Mouse (Mus musculus) MEL (cell line): ENCODE measurements around the gene Pold1. TPM values are rescaled to one million over a fixed set of nuclear protein-coding genes. Genes with fewer than 3 reads are reported as not detected.

Experiments
- DNase-seq: peaks from one replicate; pipeline ENCODE4 v3.0.0; 2011; ENCODE audit warnings: low read depth, low spot score
- H3K27ac ChIP-seq: 2 replicates; pipeline ENCODE4 v1.5.1; 2012; ENCODE audit warnings: low read depth, mild to moderate bottlenecking, control low read depth, low read length, moderate library complexity; ENCODE audit not compliant: control insufficient read depth
- H3K27me3 ChIP-seq, 2 experiments: fragments of 150-350 bp in 1 of 2; sonication (generic) in 1 of 2; 2 replicates each; pipeline ENCODE4 v1.6.1; 2012; ENCODE audit warnings: low read length in 2 of 2, mild to moderate bottlenecking in 2 of 2, improper control_type of control experiment in 1 of 2, moderate library complexity in 1 of 2; ENCODE audit not compliant: insufficient read depth in 2 of 2, control insufficient read depth in 1 of 2
- H3K36me3 ChIP-seq, 2 experiments: 2 replicates each; pipeline ENCODE4 v1.6.1; 2012 to 2014; ENCODE audit warnings: low read length in 2 of 2, improper control_type of control experiment in 1 of 2, inconsistent platforms in 1 of 2, mild to moderate bottlenecking in 1 of 2; ENCODE audit not compliant: insufficient read depth in 2 of 2, control insufficient read depth in 1 of 2
- H3K4me1 ChIP-seq, 2 experiments: fragments of 150-350 bp in 1 of 2; sonication (generic) in 1 of 2; 2 replicates each; pipeline ENCODE4 v1.6.1; 2012; ENCODE audit warnings: low read length in 2 of 2, improper control_type of control experiment in 1 of 2, mild to moderate bottlenecking in 1 of 2; ENCODE audit not compliant: insufficient read depth in 2 of 2, control insufficient read depth in 1 of 2
- H3K4me3 ChIP-seq, 2 experiments: fragments of 150-350 bp in 1 of 2; sonication (generic) in 1 of 2; 2 replicates each; pipeline ENCODE4 v1.5.1; 2012; ENCODE audit warnings: low read depth in 2 of 2, low read length in 2 of 2, mild to moderate bottlenecking in 2 of 2, moderate library complexity in 2 of 2, control low read depth in 1 of 2, improper control_type of control experiment in 1 of 2; ENCODE audit not compliant: control insufficient read depth in 1 of 2, insufficient read depth in 1 of 2
- H3K79me2 ChIP-seq: 2 replicates; pipeline ENCODE4 v1.6.1; 2012; ENCODE audit warnings: mild to moderate bottlenecking, low read length, moderate library complexity; ENCODE audit not compliant: control insufficient read depth, poor library complexity, insufficient read depth
- H3K9ac ChIP-seq: 2 replicates; pipeline ENCODE4 v1.6.1; 2012; ENCODE audit warnings: low read depth, mild to moderate bottlenecking, control low read depth, low read length, moderate library complexity; ENCODE audit not compliant: control insufficient read depth, poor library complexity, severe bottlenecking
- H3K9me3 ChIP-seq: fragments of 150-350 bp; sonication (generic); replicated peaks from 2 replicates; pipeline ENCODE4 v1.6.1; 2012; ENCODE audit warnings: mild to moderate bottlenecking, low read length, improper control_type of control experiment, moderate library complexity; ENCODE audit not compliant: insufficient read depth
- BHLHE40 ChIP-seq: IDR thresholded peaks from 2 replicates; pipeline ENCODE4 v1.6.1; 2012; ENCODE audit warnings: low read depth, mild to moderate bottlenecking, inconsistent platforms, low read length, improper control_type of control experiment, borderline replicate concordance
- CHD1 ChIP-seq: IDR thresholded peaks from 2 replicates; pipeline ENCODE4 v1.6.1; 2012; ENCODE audit warnings: low read depth, mild to moderate bottlenecking, inconsistent platforms, low read length, improper control_type of control experiment
- CHD2 ChIP-seq: IDR thresholded peaks from 2 replicates; pipeline ENCODE4 v1.6.1; 2011; ENCODE audit warnings: low read length, improper control_type of control experiment
- CTCF ChIP-seq, 3 experiments: IDR thresholded peaks in 2 of 3; conservative IDR thresholded peaks in 1 of 3; 2 replicates each; pipeline ENCODE4 v1.5.1; 2011 to 2012; ENCODE audit warnings: low read length in 3 of 3, low read depth in 2 of 3, mild to moderate bottlenecking in 2 of 3, improper control_type of control experiment in 1 of 3, inconsistent platforms in 1 of 3, mixed read lengths in 1 of 3, moderate library complexity in 1 of 3; ENCODE audit not compliant: control insufficient read depth in 1 of 3, insufficient read depth in 1 of 3, poor library complexity in 1 of 3, severe bottlenecking in 1 of 3
- E2F4 ChIP-seq: IDR thresholded peaks from 2 replicates; pipeline ENCODE4 v1.6.1; 2011; ENCODE audit warnings: low read depth, low read length, improper control_type of control experiment, borderline replicate concordance
- ELF1 ChIP-seq: IDR thresholded peaks from 2 replicates; pipeline ENCODE4 v1.6.1; 2014; ENCODE audit warnings: low read depth, mild to moderate bottlenecking, inconsistent platforms, low read length, improper control_type of control experiment, moderate library complexity
- EP300 ChIP-seq, 2 experiments: IDR thresholded peaks; 2 replicates each; pipeline ENCODE4 v1.6.1; 2011; ENCODE audit warnings: improper control_type of control experiment in 2 of 2, low read length in 2 of 2, low read depth in 1 of 2, mild to moderate bottlenecking in 1 of 2
- ETS1 ChIP-seq: IDR thresholded peaks from 2 replicates; pipeline ENCODE4 v1.6.1; 2012; ENCODE audit warnings: low read depth, mild to moderate bottlenecking, inconsistent platforms, low read length, improper control_type of control experiment, moderate library complexity
- GABPA ChIP-seq: IDR thresholded peaks from 2 replicates; pipeline ENCODE4 v1.6.1; 2012; ENCODE audit warnings: low read depth, mild to moderate bottlenecking, inconsistent platforms, low read length, improper control_type of control experiment, moderate library complexity
- GATA1 ChIP-seq: IDR thresholded peaks from 2 replicates; pipeline ENCODE4 v1.6.1; 2011; ENCODE audit warnings: low read depth, low read length, improper control_type of control experiment
- JUND ChIP-seq: IDR thresholded peaks from 2 replicates; pipeline ENCODE4 v1.6.1; 2011; ENCODE audit warnings: low read depth, mild to moderate bottlenecking, improper control_type of control experiment, low read length
- KAT2A ChIP-seq: conservative IDR thresholded peaks from 2 replicates; pipeline ENCODE4 v1.6.1; 2012; ENCODE audit warnings: low read depth, low read length, improper control_type of control experiment, inconsistent platforms
- MAX ChIP-seq: IDR thresholded peaks from 2 replicates; pipeline ENCODE4 v1.6.1; 2011; ENCODE audit warnings: low read length, improper control_type of control experiment
- MEF2A ChIP-seq: IDR thresholded peaks from 2 replicates; pipeline ENCODE4 v1.6.1; 2014; ENCODE audit warnings: low read depth, mild to moderate bottlenecking, inconsistent platforms, low read length, improper control_type of control experiment; ENCODE audit not compliant: poor library complexity, insufficient replicate concordance, severe bottlenecking; ENCODE audit errors: extremely low read depth
- MXI1 ChIP-seq: IDR thresholded peaks from 2 replicates; pipeline ENCODE4 v1.6.1; 2011; ENCODE audit warnings: mild to moderate bottlenecking, low read depth, low read length, improper control_type of control experiment
- MYB ChIP-seq: IDR thresholded peaks from 2 replicates; pipeline ENCODE4 v1.6.1; 2011; ENCODE audit warnings: mild to moderate bottlenecking, low read depth, low read length, improper control_type of control experiment
- MYC ChIP-seq: IDR thresholded peaks from 2 replicates; pipeline ENCODE4 v1.6.1; 2011; ENCODE audit warnings: low read depth, mild to moderate bottlenecking, low read length, improper control_type of control experiment, moderate library complexity
- NELFE ChIP-seq: IDR thresholded peaks from 2 replicates; pipeline ENCODE4 v1.6.1; 2011; ENCODE audit warnings: low read depth, low read length, improper control_type of control experiment
- NRF1 ChIP-seq: IDR thresholded peaks from 2 replicates; pipeline ENCODE4 v1.6.1; 2014; ENCODE audit warnings: low read depth, mild to moderate bottlenecking, inconsistent platforms, low read length, improper control_type of control experiment, moderate library complexity; ENCODE audit not compliant: poor library complexity, insufficient read depth, severe bottlenecking
- POLR2A ChIP-seq, 2 experiments: IDR thresholded peaks; 2 replicates each; pipeline ENCODE4 v1.6.1; 2011 to 2012; ENCODE audit warnings: low read length in 2 of 2, mild to moderate bottlenecking in 2 of 2, control low read depth in 1 of 2, improper control_type of control experiment in 1 of 2, low read depth in 1 of 2, moderate library complexity in 1 of 2; ENCODE audit not compliant: control insufficient read depth in 1 of 2, insufficient read depth in 1 of 2, poor library complexity in 1 of 2
- POLR2AphosphoS2 ChIP-seq: IDR thresholded peaks from 2 replicates; pipeline ENCODE4 v1.6.1; 2011; ENCODE audit warnings: low read length, improper control_type of control experiment
- POLR2AphosphoS5 ChIP-seq: IDR thresholded peaks from 2 replicates; pipeline ENCODE4 v1.6.1; 2012; ENCODE audit warnings: low read depth, borderline replicate concordance, mild to moderate bottlenecking, inconsistent platforms, low read length, moderate library complexity, mixed read lengths
- RAD21 ChIP-seq: IDR thresholded peaks from 2 replicates; pipeline ENCODE4 v1.6.1; 2011; ENCODE audit warnings: mild to moderate bottlenecking, low read depth, low read length, improper control_type of control experiment
- RCOR1 ChIP-seq: IDR thresholded peaks from 2 replicates; pipeline ENCODE4 v1.6.1; 2012; ENCODE audit warnings: low read depth, mild to moderate bottlenecking, inconsistent platforms, low read length, improper control_type of control experiment
- SIN3A ChIP-seq: IDR thresholded peaks from 2 replicates; pipeline ENCODE4 v1.6.1; 2012; ENCODE audit warnings: low read length, improper control_type of control experiment, inconsistent platforms
- SMC3 ChIP-seq: IDR thresholded peaks from 2 replicates; pipeline ENCODE4 v1.6.1; 2011; ENCODE audit warnings: low read depth, low read length, improper control_type of control experiment
- TAL1 ChIP-seq: IDR thresholded peaks from 2 replicates; pipeline ENCODE4 v1.6.1; 2012; ENCODE audit warnings: mild to moderate bottlenecking, inconsistent platforms, low read length, moderate library complexity, mixed read lengths
- TBP ChIP-seq: IDR thresholded peaks from 2 replicates; pipeline ENCODE4 v1.8.0; 2011; ENCODE audit warnings: low read depth, low read length, improper control_type of control experiment
- TCF12 ChIP-seq: IDR thresholded peaks from 2 replicates; pipeline ENCODE4 v1.6.1; 2014; ENCODE audit warnings: low read depth, mild to moderate bottlenecking, inconsistent platforms, low read length, improper control_type of control experiment, moderate library complexity
- UBTF ChIP-seq: IDR thresholded peaks from 2 replicates; pipeline ENCODE4 v1.6.1; 2012; ENCODE audit warnings: low read depth, mild to moderate bottlenecking, inconsistent platforms, low read length, improper control_type of control experiment, moderate library complexity, borderline replicate concordance; ENCODE audit not compliant: insufficient read depth
- USF1 ChIP-seq: IDR thresholded peaks from 2 replicates; pipeline ENCODE4 v1.6.1; 2014; ENCODE audit warnings: low read depth, mild to moderate bottlenecking, inconsistent platforms, low read length, improper control_type of control experiment, moderate library complexity
- USF2 ChIP-seq, 2 experiments: IDR thresholded peaks; 2 replicates each; pipeline ENCODE4 v1.6.1; 2011 to 2012; ENCODE audit warnings: improper control_type of control experiment in 2 of 2, low read length in 2 of 2, borderline replicate concordance in 1 of 2, inconsistent platforms in 1 of 2, low read depth in 1 of 2, mild to moderate bottlenecking in 1 of 2; ENCODE audit not compliant: insufficient read depth in 1 of 2
- ZC3H11A ChIP-seq: IDR thresholded peaks from 2 replicates; pipeline ENCODE4 v1.6.1; 2012; ENCODE audit warnings: low read depth, mild to moderate bottlenecking, inconsistent platforms, low read length, improper control_type of control experiment
- ZKSCAN1 ChIP-seq: IDR thresholded peaks from 2 replicates; pipeline ENCODE4 v1.6.1; 2012; ENCODE audit warnings: low read depth, mild to moderate bottlenecking, inconsistent platforms, low read length, improper control_type of control experiment, moderate library complexity
- ZNF384 ChIP-seq: IDR thresholded peaks from 2 replicates; pipeline ENCODE4 v1.6.1; 2012; ENCODE audit warnings: low read depth, mild to moderate bottlenecking, inconsistent platforms, low read length, improper control_type of control experiment
- polyA plus RNA-seq, 2 experiments: library from polyadenylated mRNA; stranded (reverse) in 1 of 2; unstranded in 1 of 2; fragments of >175 nt in 1 of 2; fragments of >200 nt in 1 of 2; gene quantifications; 2 replicates each; pipeline versions ENCODE4 v1.2.1 to v1.2.4; 2012; ENCODE audit warnings: low replicate concordance in 2 of 2, low read depth in 1 of 2; ENCODE audit not compliant: insufficient read length in 2 of 2, insufficient read depth in 1 of 2, missing spikeins in 1 of 2
- total RNA-seq: library from RNA; depleted of rRNA; stranded (reverse); fragments of 300-350 nt; gene quantifications from 2 replicates; pipeline ENCODE4 v1.2.3, GENCODE M21; 2012

Pold1 gene
- total and polyA plus RNA-seq, 3 experiments = 87.8 to 104 TPM; not detected in 1

DNA sequence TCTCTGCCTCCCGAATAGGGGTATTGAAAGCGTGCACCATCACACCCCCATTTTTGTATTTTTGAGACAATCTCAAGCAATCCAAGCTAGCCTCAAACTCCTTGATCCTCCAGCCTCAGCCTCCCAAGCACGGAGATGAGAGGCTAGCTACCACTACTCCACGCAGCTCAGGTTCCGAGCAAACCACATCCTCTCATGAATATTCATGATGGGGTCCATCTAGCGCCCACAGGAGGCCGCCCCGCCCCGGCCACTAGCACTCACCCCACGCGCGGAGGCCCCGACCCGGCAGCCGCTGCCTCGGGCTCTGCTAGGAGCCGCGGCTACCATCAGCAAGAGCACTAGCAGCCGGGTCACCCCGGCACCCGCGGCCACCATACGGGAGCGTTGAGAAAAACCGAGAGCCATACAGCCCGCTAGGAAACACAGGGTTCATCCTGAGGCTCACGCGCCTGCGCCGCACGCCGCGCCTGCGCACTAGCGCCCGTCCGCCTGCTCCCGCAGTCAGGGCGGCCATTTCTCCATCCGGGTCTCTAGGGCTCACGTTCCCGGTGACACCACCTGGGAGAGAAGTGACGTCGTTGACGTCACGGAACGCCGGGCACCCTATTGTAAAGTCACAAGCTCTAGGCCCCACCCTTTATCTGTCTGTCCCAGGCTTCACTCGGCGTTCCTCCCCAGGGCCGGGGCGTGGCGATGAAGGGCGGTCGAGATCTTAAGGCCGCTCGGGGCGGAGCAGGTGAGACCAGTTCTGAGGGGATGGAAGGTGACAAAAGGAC lies 52.5 kb downstream of the Pold1 start, which contains the start of the genes Emc10 and Fam71e1:
Emc10 (minus strand) TSS at position 538 of the 779 bp plus-strand sequence.
Fam71e1 (plus strand) TSS at position 590 of the 779 bp plus-strand sequence.
- H3K9ac ChIP-seq = peak within 1 kb of the TSS; percentile 95
- H3K27ac ChIP-seq = peak within 1 kb of the TSS; percentile 76
- peaks cover 0 to 4% of the 10 kb centered on the region in 2 experiments; a peak in 3 of 4 replicates for H3K36me3 ChIP-seq
- H3K9me3 ChIP-seq = no peaks in the 10 kb centered on the region
- H3K4me1 ChIP-seq = peaks cover 0 to 12% of the 10 kb centered on the region in 2 experiments; a peak in 2 of 4 replicates
- H3K79me2 ChIP-seq = peaks cover 15% of the 10 kb centered on the region
- peak; percentile 99 for DNase-seq
- peak within 1 kb of the TSS; percentile 86 to 87 for H3K4me3 ChIP-seq
- no peaks in the 10 kb centered on the region for H3K27me3 ChIP-seq
- TF ChIP-seq RAD21 (no peak), GATA1 (no peak), E2F4 (no peak), EP300 (IDR thresholded peaks at IDR 0.05; ENCODE audit: low read depth in 1 of 2, low read length in 2 of 2) (peak in 1 of 2 experiments; percentile 22; a peak in 1 of 4 replicates), GABPA (peak; percentile 51; the same call in 1 of the 2 replicates), KAT2A (no peak; the same call in 1 of the 2 replicates), POLR2AphosphoS2 (peak; percentile 84), POLR2A (IDR thresholded peaks at IDR 0.05; ENCODE audit: control insufficient read depth in 1 of 2, insufficient read depth in 1 of 2, low read depth in 1 of 2, low read length in 2 of 2, poor library complexity in 1 of 2) (peak; percentile 89 to 95; a peak in 3 of 4 replicates), CHD2 (no peak), SMC3 (no peak), MAX (peak; percentile 64; the same call in 1 of the 2 replicates), USF1 (peak; percentile 72), CTCF (IDR thresholded peaks at IDR 0.05 in 2 of 3, conservative IDR thresholded peaks at IDR 0.05 in 1 of 3; ENCODE audit: control insufficient read depth in 1 of 3, insufficient read depth in 1 of 3, low read depth in 2 of 3, low read length in 3 of 3, poor library complexity in 1 of 3, severe bottlenecking in 1 of 3) (no peak), ZKSCAN1 (no peak), MXI1 (peak; percentile 76), NRF1 (peak; percentile 98), NELFE (peak; percentile 89), POLR2AphosphoS5 (no peak), CHD1 (no peak), BHLHE40 (peak; percentile 94), ZNF384 (no peak), TCF12 (0 out of 2 replicates have a peak, but pooled peaks have one; percentile 9), SIN3A (peak; percentile 77), ZC3H11A (no peak), MEF2A (no peak), MYC (peak; percentile 48; the same call in 1 of the 2 replicates), UBTF (no peak), ELF1 (no peak; the same call in 1 of the 2 replicates), TAL1 (0 out of 2 replicates have a peak, but pooled peaks have one; percentile 26), RCOR1 (no peak), MYB (no peak), USF2 (IDR thresholded peaks at IDR 0.05; ENCODE audit: borderline replicate concordance in 1 of 2, insufficient read depth in 1 of 2, low read depth in 1 of 2, low read length in 2 of 2) (no peak), TBP (no peak; the same call in none of the 2 replicates), ETS1 (peak; percentile 83), JUND (no peak)
